ENCODE assay signal across 8 mouse cellular contexts in genomic region chr14:62836926-62837640, GRCm38 (mm10). TPM values are rescaled to one million over a fixed set of nuclear protein-coding genes. Genes with fewer than 3 reads are reported as not detected.
DNase-seq lines count a peak whose midpoint lies in the region; ATAC-seq and TF ChIP-seq lines count a peak whose summit lies in the region.

No protein-coding gene starts in this region.

- peaks cover 4% of the 10 kb centered on the region; the same call in 1 of the 2 replicates for H3K4me1 ChIP-seq in embryonic facial prominence, embryonic 14.5 days (ENCODE audit: control insufficient read depth, insufficient read depth, low read length)
- peaks cover 2% of the 10 kb centered on the region for H3K4me1 ChIP-seq in heart, adult 2 months (ENCODE audit: control insufficient read depth, insufficient read depth, low read length)
- H3K4me1 ChIP-seq in limb, embryonic 13.5 days, result peaks cover 22% of the 10 kb centered on the region
- H3K4me1 ChIP-seq in midbrain, embryonic 16.5 days (ENCODE audit: control insufficient read depth, insufficient read depth, low read length), result peaks cover 21% of the 10 kb centered on the region

- WGBS in embryonic facial prominence, embryonic 14.5 days, result under 1% methylated on average over 34 of the region's 37 CpGs
- under 1% methylated on average over 37 of the region's 37 CpGs for WGBS in heart, adult 2 months
- under 1% methylated on average over 37 of the region's 37 CpGs for WGBS in limb, embryonic 13.5 days
- under 1% methylated on average over 37 of the region's 37 CpGs for WGBS in midbrain, embryonic 16.5 days

- H3K9me3 ChIP-seq in embryonic facial prominence, embryonic 14.5 days (ENCODE audit: control insufficient read depth, low read length), result no peaks in the 10 kb centered on the region
- no peaks in the 10 kb centered on the region; the same call in 1 of the 2 replicates for H3K9me3 ChIP-seq in limb, embryonic 13.5 days
- no peaks in the 10 kb centered on the region for H3K9me3 ChIP-seq in midbrain, embryonic 16.5 days (replicated peaks; ENCODE audit: control insufficient read depth, low read length, poor library complexity, severe bottlenecking)

- H3K4me2 ChIP-seq in embryonic facial prominence, embryonic 14.5 days (ENCODE audit: low read depth, low read length), result peak overlapping the region; percentile 60
- H3K4me2 ChIP-seq in limb, embryonic 13.5 days (replicated peaks), result peak overlapping the region; percentile 65
- H3K4me2 ChIP-seq in midbrain, embryonic 16.5 days (ENCODE audit: low read length), result peak overlapping the region; percentile 66

- peak; percentile 59 for TF ChIP-seq POLR2A in heart, adult 2 months (IDR thresholded peaks at IDR 0.05; ENCODE audit: insufficient read depth, low read depth, low read length)

- intact Hi-C loops in heart, adult 2 months (cut with DNase I), result loop anchor here (1.0 to 5.0 kb wide), 5 partner anchors 76 to 705 kb away; partner anchors contain the start of gene Ints6

- no peaks in the 10 kb centered on the region for H3K36me3 ChIP-seq in embryonic facial prominence, embryonic 14.5 days (ENCODE audit: control insufficient read depth, insufficient read depth, low read length)
- peaks cover 2% of the 10 kb centered on the region; the same call in 1 of the 2 replicates for H3K36me3 ChIP-seq in heart, adult 2 months (ENCODE audit: control insufficient read depth, insufficient read depth, low read length)
- H3K36me3 ChIP-seq in limb, embryonic 13.5 days, result peaks cover 6% of the 10 kb centered on the region
- H3K36me3 ChIP-seq in midbrain, embryonic 16.5 days (ENCODE audit: control insufficient read depth, insufficient read depth, low read length), result no peaks in the 10 kb centered on the region

- peaks cover 7% of the 10 kb centered on the region for H3K79me2 ChIP-seq in heart, adult 2 months (replicated peaks; ENCODE audit: control insufficient read depth, insufficient read depth, low read length)

- peak; percentile 95 for TF ChIP-seq EP300 in heart, adult 2 months (IDR thresholded peaks at IDR 0.05; ENCODE audit: insufficient read depth, low read depth, low read length)

- TF ChIP-seq CTCF in heart, adult 2 months (IDR thresholded peaks at IDR 0.05), result peak; percentile 88

- H3K9ac ChIP-seq in embryonic facial prominence, embryonic 14.5 days (ENCODE audit: low read depth, low read length), result peak overlapping the region; percentile 55
- no peak overlapping the region for H3K9ac ChIP-seq in heart, adult 2 months (ENCODE audit: low read depth, low read length)
- peak overlapping the region; percentile 55 for H3K9ac ChIP-seq in limb, embryonic 13.5 days
- H3K9ac ChIP-seq in midbrain, embryonic 16.5 days (ENCODE audit: low read depth, low read length), result peak overlapping the region; percentile 59

- ATAC-seq in embryonic facial prominence, embryonic 14.5 days (ENCODE audit: low read depth), result peak; percentile 98
- peak; percentile 96 for ATAC-seq in limb, embryonic 13.5 days (ENCODE audit: low FRiP score, low read depth)
- peak; percentile 96 for ATAC-seq in midbrain, embryonic 16.5 days

- H3K27me3 ChIP-seq in embryonic facial prominence, embryonic 14.5 days (replicated peaks; ENCODE audit: control insufficient read depth, insufficient read depth, low read length), result no peaks in the 10 kb centered on the region
- no peaks in the 10 kb centered on the region for H3K27me3 ChIP-seq in heart, adult 2 months (ENCODE audit: control insufficient read depth, insufficient read depth, low read length)
- no peaks in the 10 kb centered on the region for H3K27me3 ChIP-seq in limb, embryonic 13.5 days
- no peaks in the 10 kb centered on the region for H3K27me3 ChIP-seq in midbrain, embryonic 16.5 days (ENCODE audit: control insufficient read depth, insufficient read depth, low read depth, low read length)

- peak; percentile 98 for DNase-seq in 3T3-L1 (ENCODE audit: low read depth, low spot score)
- DNase-seq in adrenal gland, postnatal 4 days (ENCODE audit: low spot score in 2 of 2), result peak; percentile 81 to 92
- DNase-seq in embryonic facial prominence, embryonic 14.5 days (ENCODE audit: low spot score), result peak; percentile 99
- DNase-seq in heart, adult 2 months, result peak; percentile 94 to 99
- DNase-seq in kidney, adult 8-10 months, result peak; percentile 98 to 99
- peak; percentile 82 to 86 for DNase-seq in spleen, postnatal 14 days (ENCODE audit: low spot score in 2 of 2)

- H3K27ac ChIP-seq in embryonic facial prominence, embryonic 14.5 days (replicated peaks; ENCODE audit: low read depth, low read length), result no peak overlapping the region; the same call in 1 of the 2 replicates
- H3K27ac ChIP-seq in heart, adult 2 months, result peak overlapping the region; percentile 69
- H3K27ac ChIP-seq in limb, embryonic 13.5 days, result no peak overlapping the region; the same call in 1 of the 2 replicates
- H3K27ac ChIP-seq in midbrain, embryonic 16.5 days (ENCODE audit: low read length), result peak overlapping the region; percentile 87

- peak overlapping the region; percentile 86 for H3K4me3 ChIP-seq in embryonic facial prominence, embryonic 14.5 days (ENCODE audit: low read depth, low read length)
- H3K4me3 ChIP-seq in heart, adult 2 months, result peak overlapping the region; percentile 68
- H3K4me3 ChIP-seq in limb, embryonic 13.5 days, result peak overlapping the region; percentile 86
- peak overlapping the region; percentile 65 for H3K4me3 ChIP-seq in midbrain, embryonic 16.5 days (ENCODE audit: low read depth, low read length)

RNA-seq across cellular contexts. Expression of gene Wdfy2, which starts 0.4 kb away (rescaled TPM):
- total RNA-seq in adrenal gland, postnatal 4 days (2021), result 10 to 100 TPM; 33.7 to 35.2 TPM
- 11.6 and 13.7 TPM in 2 replicates for polyA plus RNA-seq in embryonic facial prominence, embryonic 14.5 days (2014; fragmentation: Nextera tagmentation; extraction: Ambion mirVana)
- 1 to 10 TPM; 6.5 to 6.7 TPM for total RNA-seq in heart, adult 2 months (2021)
- polyA plus RNA-seq in heart, adult 2 months (2012; rRNA removed), result 5.0 and 8.0 TPM in 2 replicates
- 7.3 and 8.6 TPM in 2 replicates for polyA plus RNA-seq in limb, embryonic 13.5 days (2015; fragmentation: Nextera tagmentation; extraction: Ambion mirVana)
- 8.4 and 8.8 TPM in 2 replicates for polyA plus RNA-seq in midbrain, embryonic 16.5 days (2015; fragmentation: Nextera tagmentation; extraction: Ambion mirVana)

Comparison
In these comparisons a context has a peak if more than half of its experiments do, and no peak if none do; other contexts are left out.
1. H3K27ac ChIP-seq: peak in heart, adult 2 months (single experiment) and midbrain, embryonic 16.5 days (single experiment); none in embryonic facial prominence, embryonic 14.5 days (single experiment) and limb, embryonic 13.5 days (single experiment).
2. Peak in every context shown above with its lines, with median percentiles within 50 percentile points of each other: DNase-seq, ATAC-seq, H3K4me2 ChIP-seq and H3K4me3 ChIP-seq.